Mouse (Mus musculus) thymus, adult 2 months (tissue): Measurements from ENCODE around the gene Wnt9b. TPM values are rescaled to one million over a fixed set of nuclear protein-coding genes. Genes with fewer than 3 reads are reported as not detected.
"Not testable (repeated sequence)": the region's sequence is repeated elsewhere in the genome, so short reads cannot be mapped to it uniquely, and the experiment has no call there.

Source experiments
- DNase-seq: peaks from one replicate; pipeline ENCODE4 v3.0.0; 2021
- H3K27ac ChIP-seq: fragments of 200-500 bp; 2 replicates; pipeline ENCODE4 v1.5.1; 2012; ENCODE audit warnings: low read length, control low read depth; ENCODE audit not compliant: control insufficient read depth, insufficient read depth
- H3K27me3 ChIP-seq: fragments of 200-500 bp; 2 replicates; pipeline ENCODE4 v1.6.1; 2012; ENCODE audit warnings: mild to moderate bottlenecking, low read length, moderate library complexity, mixed read lengths; ENCODE audit not compliant: control insufficient read depth, insufficient read depth
- H3K36me3 ChIP-seq: fragments of 200-500 bp; 2 replicates; pipeline ENCODE4 v1.6.1; 2012; ENCODE audit warnings: mild to moderate bottlenecking, low read length, moderate library complexity; ENCODE audit not compliant: control insufficient read depth, insufficient read depth
- H3K4me1 ChIP-seq: fragments of 200-500 bp; replicated peaks from 2 replicates; pipeline ENCODE4 v1.6.1; 2012; ENCODE audit warnings: low read length; ENCODE audit not compliant: control insufficient read depth, insufficient read depth
- H3K4me3 ChIP-seq: fragments of 200-500 bp; 2 replicates; pipeline ENCODE4 v1.5.1; 2012; ENCODE audit warnings: mild to moderate bottlenecking, low read length, control low read depth, moderate library complexity; ENCODE audit not compliant: control insufficient read depth, insufficient read depth
- CTCF ChIP-seq: fragments of 200-500 bp; IDR thresholded peaks from 2 replicates; pipeline ENCODE4 v1.5.1; 2012; ENCODE audit warnings: mild to moderate bottlenecking, control low read depth, low read length, moderate library complexity, borderline replicate concordance; ENCODE audit not compliant: control insufficient read depth, poor library complexity, insufficient read depth; ENCODE audit errors: extremely low read depth
- POLR2A ChIP-seq: fragments of 200-500 bp; IDR thresholded peaks from 2 replicates; pipeline ENCODE4 v1.6.1; 2012; ENCODE audit warnings: mild to moderate bottlenecking, low read length, control low read depth, moderate library complexity; ENCODE audit not compliant: control insufficient read depth, poor library complexity, insufficient read depth; ENCODE audit errors: extremely low read depth
- WGBS: fragments of 180-500 bp; shearing (Covaris S2); methylation state at CpG from one replicate; pipeline ENCODE4 v1.1.7; 2018; 5-methylcytosine and 5-hydroxymethylcytosine counted together
- polyA plus RNA-seq: library from polyadenylated mRNA; depleted of rRNA; stranded (reverse); fragments of >200 nt; gene quantifications from 2 replicates; pipeline ENCODE4 v1.2.3, GENCODE M21; 2012

Gene Wnt9b
- polyA plus RNA-seq, 1 experiment: 0.13 TPM

DNA sequence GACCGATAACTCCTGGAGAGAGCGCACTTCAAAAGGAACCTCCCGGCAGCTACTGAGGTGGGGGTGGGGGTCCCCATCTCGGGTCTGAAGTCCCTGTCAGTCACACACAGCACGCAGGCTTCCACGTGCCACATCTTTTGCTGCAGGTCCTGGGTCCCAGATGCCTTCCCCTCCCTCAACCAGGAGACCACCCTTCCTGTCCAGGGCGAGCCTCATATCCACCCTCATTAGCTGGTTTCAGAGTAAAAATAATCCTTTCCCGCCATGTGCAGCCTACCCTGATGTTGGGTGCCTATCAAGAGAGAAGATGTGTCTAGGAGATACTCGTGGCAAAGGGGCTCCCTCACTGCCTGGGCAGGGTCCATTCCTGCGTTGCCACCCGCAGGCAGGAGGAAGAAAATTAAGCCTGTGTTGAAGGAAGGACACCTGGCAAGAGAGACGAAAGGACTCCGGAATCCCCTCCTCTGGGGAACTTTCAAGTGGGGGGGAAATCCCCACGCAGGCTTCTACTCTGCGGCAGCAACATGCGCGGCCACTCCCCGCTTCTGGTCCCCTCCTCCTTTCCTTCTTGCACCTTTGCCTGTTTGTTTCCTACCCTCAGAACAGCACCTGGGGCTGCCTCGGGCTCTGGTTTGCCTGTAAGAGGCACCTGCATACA is 21.7 kb upstream of the Wnt9b start:
- WGBS: 6% methylated on average over 19 of the region's 19 CpGs

DNA sequence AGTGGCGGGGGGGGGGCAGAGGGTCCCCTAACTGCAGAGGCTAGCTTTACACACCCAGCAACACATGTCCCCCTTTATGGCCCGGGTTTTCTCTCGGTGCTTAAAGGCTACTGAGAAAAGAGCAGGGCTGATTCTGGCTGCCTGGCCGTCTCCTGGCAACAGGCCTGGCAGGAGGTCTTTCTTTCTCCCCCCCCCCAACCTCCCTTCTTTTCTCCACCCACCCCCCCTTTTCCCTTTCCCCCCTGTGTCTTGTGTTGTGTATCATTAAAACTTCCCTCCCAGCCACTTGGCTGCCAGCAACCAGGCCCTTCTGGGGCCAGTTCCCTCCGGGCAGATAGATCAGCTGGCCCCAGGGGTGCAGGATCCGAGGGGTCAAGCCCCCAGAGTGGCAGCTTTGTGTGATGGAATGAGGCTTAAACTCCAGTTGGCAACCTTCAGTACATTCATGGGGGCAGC is 16.0 kb upstream of the Wnt9b start:
- WGBS: 53% methylated on average over 6 of the region's 6 CpGs
- no peak overlapping the region for H3K4me3 ChIP-seq
- H3K27ac ChIP-seq: no peak overlapping the region
- H3K36me3 ChIP-seq: no peaks in the 10 kb centered on the region
- H3K27me3 ChIP-seq: peaks cover 7% of the 10 kb centered on the region
- no peaks in the 10 kb centered on the region for H3K4me1 ChIP-seq
- TF ChIP-seq POLR2A: no peak
- TF ChIP-seq CTCF: no peak
- DNase-seq: no peak

More for the DNA sequence above, 21.7 kb upstream of the Wnt9b start:
- Histone ChIP-seq H3K27ac (no peak overlapping the region), H3K4me1 (peaks cover 12% of the 10 kb centered on the region; the same call in 1 of the 2 replicates), H3K4me3 (no peak overlapping the region), H3K27me3 (peaks cover 34% of the 10 kb centered on the region), H3K36me3 (no peaks in the 10 kb centered on the region)
- TF ChIP-seq CTCF (no peak), POLR2A (no peak)
- DNase-seq: no peak

DNA sequence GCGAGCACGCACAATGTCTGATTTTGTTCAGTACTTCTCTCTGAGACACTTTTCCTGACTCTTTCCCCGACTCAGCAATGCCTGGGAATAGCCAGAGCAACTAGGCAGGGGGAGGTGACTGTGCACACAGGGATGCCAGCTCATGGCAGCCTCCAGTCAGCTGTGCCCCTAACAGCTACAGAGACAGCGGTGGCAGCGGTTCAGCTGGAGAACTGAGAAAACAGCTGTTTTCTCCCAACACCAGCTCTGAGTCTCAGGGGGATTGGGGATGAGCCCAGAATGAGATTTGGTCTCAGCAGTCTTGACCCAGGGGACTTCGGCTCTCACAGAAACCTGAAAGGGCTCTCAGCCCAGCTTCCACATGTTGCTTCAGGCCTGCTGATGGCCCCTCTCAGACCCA is 15.0 kb upstream of the Wnt9b start:
- no peaks in the 10 kb centered on the region for H3K27me3 ChIP-seq
- no peaks in the 10 kb centered on the region for H3K4me1 ChIP-seq
- no peak for DNase-seq
- H3K4me3 ChIP-seq: no peak overlapping the region
- WGBS: 66% methylated on average over 6 of the region's 6 CpGs
- no peaks in the 10 kb centered on the region for H3K36me3 ChIP-seq
- no peak for TF ChIP-seq CTCF
- TF ChIP-seq POLR2A: no peak
- H3K27ac ChIP-seq: no peak overlapping the region

GRCm38 (mm10) chr11:103763410-103764163 is 14.0 kb upstream of the Wnt9b start:
- no peaks in the 10 kb centered on the region for H3K36me3 ChIP-seq
- H3K4me3 ChIP-seq: no peak overlapping the region
- H3K27ac ChIP-seq: no peak overlapping the region
- no peaks in the 10 kb centered on the region for H3K27me3 ChIP-seq
- TF ChIP-seq POLR2A (no peak), CTCF (no peak)
- WGBS: 37% methylated on average over 10 of the region's 10 CpGs
- DNase-seq: peak; percentile 30
- no peaks in the 10 kb centered on the region for H3K4me1 ChIP-seq

DNA sequence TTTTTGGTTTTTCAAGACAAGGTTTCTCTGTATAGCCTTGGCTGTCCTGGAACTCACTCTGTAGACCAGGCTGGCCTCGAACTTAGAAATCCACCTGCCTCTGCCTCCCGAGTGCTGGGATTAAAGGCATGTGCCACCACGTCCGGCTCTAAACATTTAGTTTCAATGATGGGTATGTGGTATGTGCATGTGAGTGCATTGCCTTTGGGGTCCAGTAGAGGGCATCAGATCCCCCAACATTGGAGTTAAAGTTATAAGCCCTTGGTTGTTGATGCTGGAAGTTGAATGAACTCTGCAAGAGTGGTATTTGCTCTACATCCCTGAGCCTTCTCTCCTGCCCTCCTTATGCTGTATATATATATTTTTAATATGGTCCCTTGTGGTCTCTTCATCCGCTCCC is 11.3 kb upstream of the Wnt9b start:
- not testable (repeated sequence) for H3K36me3 ChIP-seq

DNA sequence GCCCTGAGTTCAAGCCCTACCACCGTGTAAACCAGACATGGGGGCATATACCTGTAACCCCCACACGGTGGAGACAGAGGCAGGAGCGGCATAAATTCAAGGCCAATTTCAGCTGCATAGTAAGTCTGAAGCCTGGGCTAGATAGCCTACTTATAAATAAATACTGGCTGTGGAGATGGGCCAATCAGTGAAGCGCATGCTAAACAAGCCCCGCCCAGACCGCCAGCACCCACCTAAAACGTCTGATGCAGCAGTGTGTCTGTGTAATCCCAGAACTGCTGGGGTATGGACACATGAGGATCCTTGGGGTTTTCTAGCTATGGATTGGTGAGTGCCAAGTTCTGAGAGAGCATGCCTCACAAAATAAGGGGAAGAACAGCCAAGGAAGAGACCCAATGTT is 10.5 kb upstream of the Wnt9b start:
- Histone ChIP-seq H3K36me3 (no peaks in the 10 kb centered on the region), H3K4me3 (no peak overlapping the region), H3K4me1 (no peaks in the 10 kb centered on the region), H3K27ac (no peak overlapping the region), H3K27me3 (no peaks in the 10 kb centered on the region)
- no peak for DNase-seq
- 67% methylated on average over 7 of the region's 7 CpGs for WGBS
- no peak for TF ChIP-seq CTCF

More for the DNA sequence above, 11.3 kb upstream of the Wnt9b start:
- DNase-seq, H3K4me3 ChIP-seq, H3K27me3 ChIP-seq, H3K27ac ChIP-seq, H3K4me1 ChIP-seq: not testable (repeated sequence)
- 96% methylated on average over 5 of the region's 5 CpGs for WGBS

DNA sequence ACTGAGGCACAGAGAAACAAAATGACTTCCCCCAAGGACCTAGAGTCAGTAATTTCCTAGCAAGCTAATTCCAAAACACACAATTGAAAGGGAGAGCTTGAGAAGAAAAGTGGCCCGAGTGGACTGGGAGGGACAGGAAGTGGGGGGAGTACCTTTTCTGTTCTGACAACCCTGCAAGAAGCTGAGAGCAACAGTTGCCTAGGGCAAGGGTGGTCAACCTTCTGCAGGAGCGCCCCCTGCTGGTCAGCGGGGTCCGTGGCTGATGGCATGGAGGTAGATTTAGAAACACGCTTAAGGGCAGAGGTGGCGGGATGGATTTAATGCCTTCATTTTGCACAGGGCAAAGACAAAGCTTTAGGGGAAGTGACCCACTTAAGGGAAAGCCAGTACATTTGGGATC is 9.1 kb upstream of the Wnt9b start:
- TF ChIP-seq CTCF: peak; percentile 87
- no peak for TF ChIP-seq POLR2A
- Histone ChIP-seq H3K36me3 (no peaks in the 10 kb centered on the region), H3K27me3 (no peaks in the 10 kb centered on the region), H3K4me1 (no peaks in the 10 kb centered on the region), H3K4me3 (no peak overlapping the region), H3K27ac (no peak overlapping the region)
- DNase-seq: peak; percentile 63
- 8% methylated on average over 6 of the region's 6 CpGs for WGBS
